Mouse (Mus musculus): ENCODE measurements at regions not wholly inside any gene's neighbourhood (a gene's known extent, or its start where the extent isn't known, plus 50 kb on each side); places are given as distances from the start of the nearest gene placed in this dataset.

DNA sequence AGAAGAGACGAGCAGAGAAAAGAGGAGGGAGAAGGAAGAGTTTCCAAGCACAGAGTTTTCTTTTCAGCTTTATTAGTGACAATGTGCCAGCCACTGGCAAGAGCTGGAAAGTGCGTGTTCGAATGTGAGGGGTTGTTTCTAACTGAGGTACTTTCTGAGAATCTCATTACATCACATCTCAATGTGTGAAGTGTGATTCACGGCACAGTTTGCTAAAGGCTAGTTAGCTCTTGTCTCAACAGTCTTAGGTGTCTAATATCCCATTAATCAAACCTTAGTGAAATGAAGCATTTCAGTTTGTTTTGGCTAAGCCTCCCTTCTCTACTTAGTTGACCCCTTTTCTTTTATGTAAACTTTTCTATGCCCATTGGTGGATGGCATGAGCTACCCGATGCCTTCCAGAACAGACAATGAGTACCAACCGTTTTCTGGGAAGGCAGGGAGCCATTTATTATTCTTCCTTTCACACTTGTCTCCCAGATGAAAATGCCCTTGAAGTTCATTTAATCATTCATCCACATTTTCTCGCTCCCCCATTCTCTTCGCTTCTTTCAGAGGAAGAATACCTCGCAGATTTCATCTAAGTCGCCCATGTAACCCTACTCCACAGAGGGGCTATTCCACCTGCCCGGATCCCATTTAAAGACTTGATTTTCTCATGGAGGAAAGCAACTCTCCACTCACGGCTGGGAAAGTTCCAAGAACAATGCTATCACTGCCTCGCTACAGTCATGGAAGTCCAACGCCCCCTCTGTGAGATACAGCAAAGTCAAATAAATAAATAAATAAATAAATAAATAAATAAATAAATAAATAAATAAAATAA, 348.0 kb downstream of the Tmem182 start:
- TF ChIP-seq USF1 (IDR thresholded peaks at IDR 0.05; ENCODE audit: low read depth) (no peak), CTCF (IDR thresholded peaks at IDR 0.05; ENCODE audit: control insufficient read depth, insufficient read depth, insufficient read length) (no peak)

All from C2C12 (cell line).